Mouse (Mus musculus): ENCODE data around the gene Prkn. TPM values are rescaled to one million over a fixed set of nuclear protein-coding genes. Genes with fewer than 3 reads are reported as not detected.

Prkn gene
- total and polyA plus RNA-seq, 2 experiments from 2014 or later: 9.0 to 9.4 TPM

DNA sequence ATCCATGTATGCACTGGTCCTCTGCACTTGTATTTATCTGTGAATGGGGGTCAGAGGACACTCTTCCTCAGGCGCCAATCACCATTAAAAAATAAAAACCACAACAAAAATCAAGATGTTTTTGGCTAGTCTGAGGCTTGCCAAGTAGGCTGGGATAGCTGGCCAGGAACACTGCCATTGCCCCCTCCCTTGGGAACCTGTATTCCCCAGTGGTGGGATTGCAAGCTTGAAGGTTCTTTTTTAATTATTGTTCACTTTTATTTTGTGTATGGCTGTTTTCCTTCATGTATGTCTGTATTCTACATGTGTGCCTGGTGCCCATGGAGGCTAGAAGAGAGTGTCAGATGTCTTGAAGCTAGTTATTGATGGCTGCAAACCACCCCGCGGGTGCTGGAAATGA is 664.3 kb downstream of the Prkn start:
- H3K9me3 ChIP-seq (ENCODE audit: low read length): no peaks in the 10 kb centered on the region
- H3K4me2 ChIP-seq (ENCODE audit: low read depth, low read length, poor library complexity, severe bottlenecking): no peak overlapping the region
- H3K4me1 ChIP-seq (ENCODE audit: insufficient read depth, low read length): no peaks in the 10 kb centered on the region
- WGBS: 94% methylated on average over 3 of the region's 3 CpGs
- H3K9ac ChIP-seq (replicated peaks; ENCODE audit: low read length, poor library complexity, severe bottlenecking): no peak overlapping the region
- 0 out of 2 replicates have a peak, but pooled peaks cover 3% of the 10 kb centered on the region for H3K27me3 ChIP-seq (ENCODE audit: insufficient read depth, low read length)
- TF ChIP-seq CTCF (IDR thresholded peaks at IDR 0.05): no peak
- no peak for ATAC-seq (ENCODE audit: low FRiP score)
- H3K36me3 ChIP-seq (ENCODE audit: insufficient read depth, low read length): no peaks in the 10 kb centered on the region
- H3K4me3 ChIP-seq (ENCODE audit: low read depth, low read length): no peak overlapping the region
- H3K27ac ChIP-seq (ENCODE audit: low read depth, low read length): no peak overlapping the region
- no peak for DNase-seq (ENCODE audit: low spot score)

DNA sequence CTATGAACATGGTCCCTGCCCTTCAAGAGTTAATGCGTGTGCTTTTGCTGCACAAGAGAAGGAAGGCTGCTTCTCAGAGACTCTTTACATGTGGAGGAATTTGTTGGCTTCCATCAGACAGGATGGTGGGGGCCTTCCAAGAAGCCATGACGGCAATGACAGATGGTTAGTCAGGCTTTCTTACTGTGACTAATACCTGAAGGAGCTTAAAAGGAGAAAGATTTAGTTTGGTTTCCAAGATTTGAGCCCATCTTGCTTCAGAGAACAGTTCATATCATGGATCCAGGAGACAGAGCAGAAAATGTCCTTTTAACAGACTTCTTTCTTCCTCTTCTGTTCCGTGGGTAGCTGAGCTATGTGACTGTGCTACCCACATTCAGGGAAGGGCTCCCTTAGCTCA is 666.9 kb downstream of the Prkn start:
- no peak overlapping the region for H3K9ac ChIP-seq (replicated peaks; ENCODE audit: low read length, poor library complexity, severe bottlenecking)
- WGBS: 88% methylated on average over 3 of the region's 3 CpGs
- TF ChIP-seq CTCF (IDR thresholded peaks at IDR 0.05): no peak
- H3K27me3 ChIP-seq (ENCODE audit: insufficient read depth, low read length): 0 out of 2 replicates have a peak, but pooled peaks cover 3% of the 10 kb centered on the region
- H3K27ac ChIP-seq (ENCODE audit: low read depth, low read length): no peak overlapping the region
- DNase-seq (ENCODE audit: low spot score) (no peak), ATAC-seq (ENCODE audit: low FRiP score) (no peak)
- H3K36me3 ChIP-seq (ENCODE audit: insufficient read depth, low read length): no peaks in the 10 kb centered on the region
- no peak overlapping the region for H3K4me3 ChIP-seq (ENCODE audit: low read depth, low read length)
- no peak overlapping the region for H3K4me2 ChIP-seq (ENCODE audit: low read depth, low read length, poor library complexity, severe bottlenecking)
- H3K4me1 ChIP-seq (ENCODE audit: insufficient read depth, low read length): no peaks in the 10 kb centered on the region
- no peaks in the 10 kb centered on the region for H3K9me3 ChIP-seq (ENCODE audit: low read length)

DNA sequence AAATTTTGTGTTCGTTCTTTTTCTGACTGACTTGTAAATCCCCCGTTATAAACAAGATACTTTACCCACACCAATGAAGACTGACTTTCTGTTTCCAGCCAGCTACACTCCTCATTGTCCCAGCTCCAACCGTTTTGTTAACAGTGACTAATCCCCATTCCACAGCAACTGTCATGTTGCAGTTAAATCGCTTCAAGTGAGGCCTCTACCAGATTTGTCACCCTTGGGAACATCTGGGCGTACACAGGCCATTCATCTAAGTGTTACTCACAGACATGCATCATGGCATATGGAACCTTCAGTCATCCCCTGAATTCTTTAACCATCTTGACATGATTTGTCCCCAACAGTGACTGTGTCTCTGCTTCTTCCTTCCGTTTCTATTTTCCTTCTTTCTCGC is 669.9 kb downstream of the Prkn start:
- ATAC-seq (ENCODE audit: low FRiP score) (no peak), DNase-seq (ENCODE audit: low spot score) (no peak)
- no peak overlapping the region for H3K9ac ChIP-seq (replicated peaks; ENCODE audit: low read length, poor library complexity, severe bottlenecking)
- no peak overlapping the region for H3K4me3 ChIP-seq (ENCODE audit: low read depth, low read length)
- no peaks in the 10 kb centered on the region for H3K27me3 ChIP-seq (ENCODE audit: insufficient read depth, low read length)
- 40% methylated on average over 7 of the region's 7 CpGs for WGBS
- TF ChIP-seq CTCF (IDR thresholded peaks at IDR 0.05): no peak
- no peak overlapping the region for H3K27ac ChIP-seq (ENCODE audit: low read depth, low read length)
- H3K9me3 ChIP-seq (ENCODE audit: low read length): no peaks in the 10 kb centered on the region
- no peak overlapping the region for H3K4me2 ChIP-seq (ENCODE audit: low read depth, low read length, poor library complexity, severe bottlenecking)
- H3K36me3 ChIP-seq (ENCODE audit: insufficient read depth, low read length): no peaks in the 10 kb centered on the region
- H3K4me1 ChIP-seq (ENCODE audit: insufficient read depth, low read length): no peaks in the 10 kb centered on the region

DNA sequence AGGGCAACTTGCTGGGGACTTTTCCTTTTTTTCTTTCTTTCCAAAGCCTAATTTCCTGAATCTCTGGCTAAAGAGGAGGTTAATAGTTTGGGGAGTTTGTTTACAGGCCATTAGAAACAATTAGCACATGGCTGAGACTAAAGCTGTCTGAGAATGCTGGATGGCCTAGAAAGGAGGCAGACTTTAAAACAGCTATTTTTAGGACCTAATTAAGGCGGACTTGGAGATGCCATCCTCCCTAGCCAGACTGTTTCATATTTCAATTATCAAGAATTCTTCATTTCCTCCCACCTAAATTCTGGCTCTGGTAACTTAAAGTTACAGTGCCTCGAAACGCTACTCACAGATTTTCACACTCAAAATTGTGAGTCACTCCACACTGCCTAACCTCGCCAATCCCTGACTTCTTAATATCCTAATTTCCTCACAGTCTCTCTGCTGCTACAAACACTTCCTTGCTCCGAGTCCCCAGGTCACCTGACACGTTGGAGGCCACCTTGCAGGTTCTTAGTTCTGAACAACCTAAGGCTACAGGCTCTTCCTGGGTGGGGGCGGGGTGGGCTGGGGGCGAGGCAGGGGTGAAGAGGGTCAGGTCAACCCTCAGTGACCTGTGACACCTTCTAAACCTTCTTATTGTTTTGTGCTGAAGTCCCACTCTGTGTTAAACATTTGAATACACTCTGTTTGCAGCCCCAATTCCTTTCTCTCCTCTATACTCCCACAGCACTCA is 674.0 kb downstream of the Prkn start:
- WGBS: 52% methylated on average over 8 of the region's 8 CpGs
- Histone ChIP-seq H3K27me3 (ENCODE audit: insufficient read depth, low read length) (no peaks in the 10 kb centered on the region), H3K36me3 (ENCODE audit: insufficient read depth, low read length) (no peaks in the 10 kb centered on the region), H3K4me2 (ENCODE audit: low read depth, low read length, poor library complexity, severe bottlenecking) (no peak overlapping the region), H3K9me3 (ENCODE audit: low read length) (no peaks in the 10 kb centered on the region), H3K4me1 (ENCODE audit: insufficient read depth, low read length) (no peaks in the 10 kb centered on the region), H3K9ac (replicated peaks; ENCODE audit: low read length, poor library complexity, severe bottlenecking) (no peak overlapping the region), H3K27ac (ENCODE audit: low read depth, low read length) (no peak overlapping the region), H3K4me3 (ENCODE audit: low read depth, low read length) (no peak overlapping the region)
- no peak for TF ChIP-seq CTCF (IDR thresholded peaks at IDR 0.05)
- DNase-seq (ENCODE audit: low spot score) (peak; percentile 36), ATAC-seq (ENCODE audit: low FRiP score) (no peak)

DNA sequence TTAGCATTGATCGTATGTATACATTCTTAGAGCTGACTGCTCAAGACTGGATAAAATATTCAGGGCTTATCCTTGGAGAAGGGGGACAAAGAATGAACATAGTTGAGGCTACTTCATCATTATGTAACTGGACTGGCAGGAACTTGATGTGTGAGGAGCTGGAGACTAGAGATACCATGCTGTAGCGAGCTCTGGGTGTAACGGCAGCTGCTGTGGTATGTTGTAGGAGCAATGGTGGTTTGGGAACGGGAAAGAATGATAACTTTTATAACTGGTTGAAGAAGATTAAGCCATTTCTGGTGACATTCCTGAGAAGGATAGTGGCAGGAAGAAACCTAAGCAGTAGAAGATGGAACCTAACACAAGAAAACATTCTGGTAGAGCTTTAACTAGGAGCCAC is 675.4 kb downstream of the Prkn start:
- Histone ChIP-seq H3K9ac (replicated peaks; ENCODE audit: low read length, poor library complexity, severe bottlenecking) (no peak overlapping the region), H3K4me1 (ENCODE audit: insufficient read depth, low read length) (peaks cover 3% of the 10 kb centered on the region; the same call in 1 of the 2 replicates), H3K4me2 (ENCODE audit: low read depth, low read length, poor library complexity, severe bottlenecking) (no peak overlapping the region), H3K27me3 (ENCODE audit: insufficient read depth, low read length) (no peaks in the 10 kb centered on the region), H3K4me3 (ENCODE audit: low read depth, low read length) (no peak overlapping the region), H3K27ac (ENCODE audit: low read depth, low read length) (no peak overlapping the region), H3K9me3 (ENCODE audit: low read length) (no peaks in the 10 kb centered on the region), H3K36me3 (ENCODE audit: insufficient read depth, low read length) (no peaks in the 10 kb centered on the region)
- WGBS: 93% methylated on average over 4 of the region's 4 CpGs
- DNase-seq (ENCODE audit: low spot score) (no peak), ATAC-seq (ENCODE audit: low FRiP score) (no peak)
- TF ChIP-seq CTCF (IDR thresholded peaks at IDR 0.05): no peak

DNA sequence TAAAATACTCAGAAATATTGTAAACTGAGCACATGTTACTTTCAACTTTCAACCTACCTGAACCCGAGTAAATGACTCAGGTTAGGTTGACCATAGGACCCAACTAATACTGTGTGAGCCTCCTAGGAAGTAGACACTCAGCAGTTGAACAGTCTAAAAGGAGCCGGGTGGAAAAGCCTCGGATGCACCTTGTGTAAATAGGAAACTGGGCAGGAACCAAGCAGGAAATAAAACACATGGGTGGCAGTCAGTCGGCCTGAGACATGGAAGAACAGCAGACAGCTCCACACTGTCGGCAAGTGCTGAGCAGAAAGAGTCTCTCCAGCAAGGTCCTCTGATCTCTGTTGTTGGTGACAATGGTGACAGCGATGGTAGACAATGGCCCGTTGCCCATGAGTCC is 676.0 kb downstream of the Prkn start:
- no peak overlapping the region for H3K4me3 ChIP-seq (ENCODE audit: low read depth, low read length)
- H3K9ac ChIP-seq (replicated peaks; ENCODE audit: low read length, poor library complexity, severe bottlenecking): no peak overlapping the region
- peaks cover 3% of the 10 kb centered on the region; the same call in 1 of the 2 replicates for H3K4me1 ChIP-seq (ENCODE audit: insufficient read depth, low read length)
- H3K9me3 ChIP-seq (ENCODE audit: low read length): no peaks in the 10 kb centered on the region
- WGBS: 87% methylated on average over 7 of the region's 7 CpGs
- no peak for TF ChIP-seq CTCF (IDR thresholded peaks at IDR 0.05)
- no peaks in the 10 kb centered on the region for H3K27me3 ChIP-seq (ENCODE audit: insufficient read depth, low read length)
- DNase-seq (ENCODE audit: low spot score) (no peak), ATAC-seq (ENCODE audit: low FRiP score) (no peak)
- H3K27ac ChIP-seq (ENCODE audit: low read depth, low read length): no peak overlapping the region
- H3K36me3 ChIP-seq (ENCODE audit: insufficient read depth, low read length): no peaks in the 10 kb centered on the region
- no peak overlapping the region for H3K4me2 ChIP-seq (ENCODE audit: low read depth, low read length, poor library complexity, severe bottlenecking)
